Mouse (Mus musculus) heart, embryonic 11.5 days (tissue): ENCODE results near the gene Gramd4. TPM values are rescaled to one million over a fixed set of nuclear protein-coding genes. Genes with fewer than 3 reads are reported as not detected.
"Not testable (repeated sequence)": the region's sequence is repeated elsewhere in the genome, so short reads cannot be mapped to it uniquely, and the experiment has no call there.

Source experiments
- ATAC-seq: fragments of 200-750 bp; cut with Nextera tagmentation; replicated peaks from 2 replicates; pipeline ENCODE4 v1.8.0; 2017; ENCODE audit warnings: moderate library complexity; ENCODE audit not compliant: insufficient number of reproducible peaks, low FRiP score, low TSS enrichment
- H3K27ac ChIP-seq: fragments of 300-500 bp; sonication (generic); 2 replicates; pipeline ENCODE4 v1.5.1; 2014; ENCODE audit warnings: mild to moderate bottlenecking, low read depth, low read length
- H3K27me3 ChIP-seq: fragments of 300-500 bp; sonication (generic); 2 replicates; pipeline ENCODE4 v1.6.1; 2014; ENCODE audit warnings: mild to moderate bottlenecking, low read length, mixed read lengths; ENCODE audit not compliant: control insufficient read depth, insufficient read depth
- H3K36me3 ChIP-seq: fragments of 300-500 bp; sonication (generic); 2 replicates; pipeline ENCODE4 v1.6.1; 2014; ENCODE audit warnings: mild to moderate bottlenecking, low read length, moderate library complexity, mixed read lengths; ENCODE audit not compliant: control insufficient read depth, insufficient read depth
- H3K4me1 ChIP-seq: fragments of 300-500 bp; sonication (generic); 2 replicates; pipeline ENCODE4 v1.6.1; 2014; ENCODE audit warnings: low read length; ENCODE audit not compliant: control insufficient read depth, insufficient read depth
- H3K4me2 ChIP-seq: fragments of 300-500 bp; sonication (generic); 2 replicates; pipeline ENCODE4 v1.6.1; 2014; ENCODE audit warnings: mild to moderate bottlenecking, moderate library complexity
- H3K4me3 ChIP-seq: fragments of 300-500 bp; sonication (generic); 2 replicates; pipeline ENCODE4 v1.5.1; 2014; ENCODE audit warnings: low read depth, low read length
- H3K9ac ChIP-seq: fragments of 300-500 bp; sonication (generic); 2 replicates; pipeline ENCODE4 v1.6.1; 2014; ENCODE audit warnings: mild to moderate bottlenecking, low read depth, low read length, moderate library complexity
- H3K9me3 ChIP-seq: fragments of 300-500 bp; sonication (generic); replicated peaks from 2 replicates; pipeline ENCODE4 v1.6.1; 2016; ENCODE audit warnings: low read length; ENCODE audit not compliant: control insufficient read depth
- WGBS: fragments of 180-500 bp; shearing (Covaris S2); extraction: QIAGEN DNeasy Blood & Tissue Kit; methylation state at CpG from one replicate; pipeline ENCODE4 v1.1.7; 2014; ENCODE audit not compliant: insufficient replicate concordance; 5-methylcytosine and 5-hydroxymethylcytosine counted together
- polyA plus RNA-seq: library from polyadenylated mRNA; unstranded; fragments of >200 nt; fragmentation: Nextera tagmentation; extraction: Ambion mirVana; gene quantifications from 2 replicates; pipeline ENCODE4 v1.2.1, GENCODE M21; 2014

Gene Gramd4
- polyA plus RNA-seq, 1 experiment from 2014 or later: 4.9 TPM

- ATAC-seq: no peak; the same call in 1 of the 2 replicates
- no peak overlapping the region for H3K27ac ChIP-seq
- H3K9ac ChIP-seq: no peak overlapping the region
- H3K4me2 ChIP-seq: no peak overlapping the region
- H3K9me3 ChIP-seq: no peaks in the 10 kb centered on the region
- no peaks in the 10 kb centered on the region for H3K36me3 ChIP-seq
- WGBS: 38% methylated on average over 2 of the region's 2 CpGs
- no peak overlapping the region for H3K4me3 ChIP-seq
- H3K4me1 ChIP-seq: peaks cover 16% of the 10 kb centered on the region; the same call in 1 of the 2 replicates
- no peaks in the 10 kb centered on the region for H3K27me3 ChIP-seq
Observed at GRCm38 (mm10) chr15:86053890-86054536, 3.5 kb upstream of the Gramd4 start.

DNA sequence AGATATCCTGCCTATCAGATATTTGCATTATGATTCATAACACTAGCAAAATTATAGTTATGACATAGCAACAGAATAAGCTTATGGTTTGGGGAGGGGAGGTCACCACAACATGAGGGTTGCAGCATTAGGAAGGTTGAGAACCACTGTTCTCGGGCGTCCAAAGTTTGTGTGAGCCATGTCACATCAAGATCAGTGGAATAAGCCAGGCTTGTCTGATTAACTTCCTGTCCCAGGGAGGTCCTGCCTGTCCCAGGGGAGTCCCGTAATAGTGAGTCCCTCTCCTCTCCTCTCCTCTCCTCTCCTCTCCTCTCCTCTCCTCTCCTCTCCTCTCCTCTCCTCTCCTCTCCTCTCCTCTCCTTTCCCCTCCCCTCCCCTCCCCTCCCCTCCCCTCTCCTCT, 2.6 kb upstream of the Gramd4 start:
- ATAC-seq, H3K4me2 ChIP-seq, H3K27me3 ChIP-seq, H3K36me3 ChIP-seq, H3K9ac ChIP-seq, H3K9me3 ChIP-seq, H3K27ac ChIP-seq, H3K4me3 ChIP-seq: not testable (repeated sequence)
- WGBS: 62% methylated on average over 3 of the region's 3 CpGs
- peaks cover 23% of the 10 kb centered on the region for H3K4me1 ChIP-seq

DNA sequence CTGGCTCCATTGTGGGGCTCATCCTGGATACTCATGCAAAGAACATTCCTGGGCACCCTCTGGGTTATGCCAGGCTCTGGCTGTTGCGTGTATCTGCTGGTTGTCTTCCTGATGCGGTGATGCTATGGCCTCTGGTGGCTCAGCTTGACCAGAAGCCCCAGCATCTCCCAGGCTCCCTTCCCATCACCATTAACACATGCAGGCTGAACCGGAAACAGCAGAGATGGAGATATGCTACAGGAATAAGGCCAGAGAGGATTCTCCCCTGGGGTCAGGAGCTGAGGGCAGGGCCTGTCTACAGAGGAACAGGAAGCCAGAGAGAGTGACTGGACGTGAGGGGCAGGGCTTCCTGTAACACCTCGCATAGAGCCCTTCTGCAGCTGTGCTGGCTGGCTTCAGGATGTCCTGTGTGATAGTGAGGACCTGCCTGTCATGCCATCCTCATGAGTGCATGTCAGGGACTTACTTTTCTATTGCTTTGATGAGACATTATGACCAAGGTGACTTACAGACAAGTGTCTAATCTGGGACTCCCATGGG, 1.2 kb upstream of the Gramd4 start:
- no peak for ATAC-seq
- Histone ChIP-seq H3K4me3 (no peak overlapping the region), H3K4me1 (peaks cover 35% of the 10 kb centered on the region), H3K9me3 (no peaks in the 10 kb centered on the region), H3K36me3 (no peaks in the 10 kb centered on the region), H3K4me2 (no peak overlapping the region), H3K27ac (no peak overlapping the region), H3K9ac (no peak overlapping the region), H3K27me3 (no peaks in the 10 kb centered on the region)
- WGBS: 68% methylated on average over 5 of the region's 5 CpGs

- Histone ChIP-seq H3K27ac (no peak overlapping the region), H3K27me3 (no peaks in the 10 kb centered on the region), H3K4me1 (peaks cover 45% of the 10 kb centered on the region), H3K9me3 (no peaks in the 10 kb centered on the region), H3K4me3 (peak overlapping the region; percentile 80), H3K4me2 (peak overlapping the region; percentile 92), H3K9ac (peak overlapping the region; percentile 85), H3K36me3 (no peaks in the 10 kb centered on the region)
- no peak for ATAC-seq
- WGBS: 2% methylated on average over 7 of the region's 7 CpGs
Observed at GRCm38 (mm10) chr15:86057908-86058307, 413 bp downstream of the Gramd4 start.

- peaks cover 45% of the 10 kb centered on the region for H3K4me1 ChIP-seq
- H3K9ac ChIP-seq: peak overlapping the region; percentile 85
- H3K4me2 ChIP-seq: peak overlapping the region; percentile 92
- peak; percentile 69 for ATAC-seq
- H3K36me3 ChIP-seq: no peaks in the 10 kb centered on the region
- H3K27ac ChIP-seq: peak overlapping the region; percentile 62
- H3K27me3 ChIP-seq: no peaks in the 10 kb centered on the region
- H3K4me3 ChIP-seq: peak overlapping the region; percentile 80
- no peaks in the 10 kb centered on the region for H3K9me3 ChIP-seq
- WGBS: under 1% methylated on average over 59 of the region's 70 CpGs
Observed at GRCm38 (mm10) chr15:86058394-86058915, 960 bp downstream of the Gramd4 start.

DNA sequence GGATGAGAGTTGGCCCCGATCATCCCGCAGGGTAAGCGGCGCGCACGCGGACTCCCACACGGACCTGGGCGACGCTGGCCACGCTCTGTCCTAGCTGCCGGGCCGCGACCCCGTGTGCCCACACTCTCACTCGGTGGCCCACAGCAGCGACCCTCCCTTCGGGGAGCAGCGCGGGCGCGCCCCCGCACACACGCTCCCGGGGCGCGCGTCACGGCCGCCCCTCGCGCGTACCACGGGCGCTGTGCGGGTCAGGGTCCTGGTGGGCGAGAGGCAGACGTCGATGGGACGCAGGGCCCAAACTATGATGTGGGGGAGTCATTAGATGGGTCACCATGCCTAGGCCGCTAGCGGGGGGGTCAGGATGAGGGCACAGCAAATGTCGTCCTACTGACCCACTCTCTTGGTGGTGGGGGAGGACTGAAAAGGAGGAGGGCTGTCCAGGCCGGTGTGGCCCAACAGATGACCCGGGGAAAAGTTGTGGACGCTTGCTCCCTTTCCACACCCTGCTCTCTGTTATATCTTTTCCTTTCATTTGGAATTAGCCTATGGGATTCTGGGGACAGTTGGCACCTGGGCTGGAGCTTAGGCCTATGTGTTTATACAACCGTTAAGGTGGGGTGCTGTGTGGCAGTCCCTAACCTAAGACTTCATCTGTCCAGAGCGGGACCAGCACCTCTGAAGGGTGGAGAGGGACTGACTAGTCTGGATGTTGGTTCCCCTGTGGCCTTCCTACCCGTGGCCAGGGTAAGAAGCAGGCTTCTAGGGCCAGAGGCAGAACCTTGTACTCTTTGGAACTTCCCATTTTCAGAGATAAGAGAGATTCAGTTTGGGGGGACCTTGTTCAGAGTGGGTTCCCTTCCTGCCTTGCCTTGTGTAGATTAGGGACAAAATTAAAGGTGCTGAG, 1.7 kb downstream of the Gramd4 start:
- Histone ChIP-seq H3K27me3 (no peaks in the 10 kb centered on the region), H3K4me2 (peak overlapping the region; percentile 92), H3K4me3 (peak overlapping the region; percentile 80), H3K27ac (peak overlapping the region; percentile 62), H3K4me1 (peaks cover 45% of the 10 kb centered on the region), H3K36me3 (no peaks in the 10 kb centered on the region), H3K9ac (peak overlapping the region; percentile 85), H3K9me3 (no peaks in the 10 kb centered on the region)
- 2% methylated on average over 43 of the region's 49 CpGs for WGBS
- peak; percentile 43; the same call in 1 of the 2 replicates for ATAC-seq

GRCm38 (mm10) chr15:86059835-86060380, 2.4 kb downstream of the Gramd4 start:
- Histone ChIP-seq H3K9me3 (no peaks in the 10 kb centered on the region), H3K4me3 (peak overlapping the region; percentile 80; the same call in 1 of the 2 replicates), H3K4me2 (peak overlapping the region; percentile 92), H3K27me3 (no peaks in the 10 kb centered on the region), H3K9ac (peak overlapping the region; percentile 85; the same call in 1 of the 2 replicates), H3K36me3 (no peaks in the 10 kb centered on the region), H3K27ac (no peak overlapping the region), H3K4me1 (peaks cover 51% of the 10 kb centered on the region)
- WGBS: 53% methylated on average over 7 of the region's 7 CpGs
- ATAC-seq: no peak

DNA sequence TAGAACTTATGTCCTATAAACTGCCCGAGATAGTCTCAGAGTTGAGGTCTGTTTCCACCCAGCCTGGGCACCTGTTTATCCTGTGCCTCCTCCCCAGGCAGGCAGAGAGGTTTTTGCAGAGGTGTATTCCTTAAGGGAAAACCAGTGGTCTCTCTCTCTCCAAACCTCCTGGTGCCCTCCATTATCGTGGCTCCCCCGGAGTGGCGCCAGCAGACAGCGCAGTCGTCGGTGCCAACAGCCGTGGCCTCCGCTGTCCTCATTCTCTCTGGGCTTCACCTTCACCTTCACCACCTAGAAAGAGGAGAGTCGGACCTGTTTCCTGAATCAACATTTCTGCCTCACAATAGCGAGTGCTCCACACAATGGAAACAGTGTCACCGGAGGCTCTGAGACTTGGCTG, 3.1 kb downstream of the Gramd4 start:
- Histone ChIP-seq H3K4me1 (peaks cover 55% of the 10 kb centered on the region), H3K27ac (no peak overlapping the region), H3K4me2 (0 out of 2 replicates have a peak overlapping the region, but pooled peaks have one; percentile 2), H3K9ac (no peak overlapping the region), H3K27me3 (no peaks in the 10 kb centered on the region), H3K9me3 (no peaks in the 10 kb centered on the region), H3K36me3 (no peaks in the 10 kb centered on the region), H3K4me3 (no peak overlapping the region)
- 84% methylated on average over 12 of the region's 12 CpGs for WGBS
- ATAC-seq: no peak
